Mouse (Mus musculus): Measurements from ENCODE around the gene Golt1a. TPM values are rescaled to one million over a fixed set of nuclear protein-coding genes. Genes with fewer than 3 reads are reported as not detected.

The Golt1a gene
- total and polyA plus RNA-seq, 3 experiments = not detected

- Histone ChIP-seq H3K27me3 (ENCODE audit: control insufficient read depth in 1 of 2, insufficient read depth in 2 of 2, low read length in 2 of 2) (no peaks in the 10 kb centered on the region), H3K9me3 (replicated peaks; ENCODE audit: insufficient read depth, low read length) (no peaks in the 10 kb centered on the region), H3K36me3 (ENCODE audit: control insufficient read depth in 1 of 2, insufficient read depth in 2 of 2, low read length in 2 of 2) (no peaks in the 10 kb centered on the region; a peak in 1 of 4 replicates), H3K27ac (ENCODE audit: control insufficient read depth, low read depth, low read length) (no peak overlapping the region), H3K9ac (ENCODE audit: control insufficient read depth, low read depth, low read length, poor library complexity, severe bottlenecking) (no peak overlapping the region), H3K79me2 (ENCODE audit: control insufficient read depth, insufficient read depth, low read length, poor library complexity) (no peaks in the 10 kb centered on the region), H3K4me3 (ENCODE audit: control insufficient read depth in 1 of 2, insufficient read depth in 1 of 2, low read depth in 2 of 2, low read length in 2 of 2) (no peak overlapping the region), H3K4me1 (ENCODE audit: control insufficient read depth in 1 of 2, insufficient read depth in 2 of 2, low read length in 2 of 2) (no peaks in the 10 kb centered on the region)
- TF ChIP-seq JUND (IDR thresholded peaks at IDR 0.05; ENCODE audit: low read depth, low read length) (no peak), ZMIZ1 (IDR thresholded peaks at IDR 0.05; ENCODE audit: low read depth, low read length) (no peak)
- no peak for DNase-seq (ENCODE audit: low read depth, low spot score)
Observed at GRCm38 (mm10) chr1:133298816-133299215, 10.8 kb upstream of the Golt1a start.

- peaks cover 0 to 2% of the 10 kb centered on the region in 2 experiments; a peak in 3 of 4 replicates for H3K4me1 ChIP-seq (ENCODE audit: control insufficient read depth in 1 of 2, insufficient read depth in 2 of 2, low read length in 2 of 2)
- DNase-seq (ENCODE audit: low read depth, low spot score) = no peak
- no peaks in the 10 kb centered on the region for H3K27me3 ChIP-seq (ENCODE audit: control insufficient read depth in 1 of 2, insufficient read depth in 2 of 2, low read length in 2 of 2)
- no peak overlapping the region for H3K27ac ChIP-seq (ENCODE audit: control insufficient read depth, low read depth, low read length)
- no peak overlapping the region for H3K9ac ChIP-seq (ENCODE audit: control insufficient read depth, low read depth, low read length, poor library complexity, severe bottlenecking)
- H3K4me3 ChIP-seq (ENCODE audit: control insufficient read depth in 1 of 2, insufficient read depth in 1 of 2, low read depth in 2 of 2, low read length in 2 of 2) = no peak overlapping the region
- no peaks in the 10 kb centered on the region for H3K79me2 ChIP-seq (ENCODE audit: control insufficient read depth, insufficient read depth, low read length, poor library complexity)
- H3K9me3 ChIP-seq (replicated peaks; ENCODE audit: insufficient read depth, low read length) = no peaks in the 10 kb centered on the region
- TF ChIP-seq ZC3H11A (IDR thresholded peaks at IDR 0.05; ENCODE audit: low read depth, low read length) (no peak), SIN3A (IDR thresholded peaks at IDR 0.05; ENCODE audit: low read length) (no peak), TBP (IDR thresholded peaks at IDR 0.05; ENCODE audit: low read depth, low read length) (no peak), UBTF (IDR thresholded peaks at IDR 0.05; ENCODE audit: borderline replicate concordance, insufficient read depth, low read depth, low read length) (no peak), MAX (IDR thresholded peaks at IDR 0.05; ENCODE audit: low read length) (no peak)
- H3K36me3 ChIP-seq (ENCODE audit: control insufficient read depth in 1 of 2, insufficient read depth in 2 of 2, low read length in 2 of 2) = no peaks in the 10 kb centered on the region; a peak in 1 of 4 replicates
Observed at GRCm38 (mm10) chr1:133302540-133302939, 7.1 kb upstream of the Golt1a start.

- Histone ChIP-seq H3K27ac (ENCODE audit: control insufficient read depth, low read depth, low read length) (no peak overlapping the region), H3K9me3 (replicated peaks; ENCODE audit: insufficient read depth, low read length) (no peaks in the 10 kb centered on the region), H3K36me3 (ENCODE audit: control insufficient read depth in 1 of 2, insufficient read depth in 2 of 2, low read length in 2 of 2) (no peaks in the 10 kb centered on the region; a peak in 1 of 4 replicates), H3K9ac (ENCODE audit: control insufficient read depth, low read depth, low read length, poor library complexity, severe bottlenecking) (peak overlapping the region; percentile 46; the same call in 1 of the 2 replicates), H3K27me3 (ENCODE audit: control insufficient read depth in 1 of 2, insufficient read depth in 2 of 2, low read length in 2 of 2) (no peaks in the 10 kb centered on the region), H3K4me1 (ENCODE audit: control insufficient read depth in 1 of 2, insufficient read depth in 2 of 2, low read length in 2 of 2) (peaks cover 3 to 8% of the 10 kb centered on the region in 2 experiments; a peak in 3 of 4 replicates), H3K4me3 (ENCODE audit: control insufficient read depth in 1 of 2, insufficient read depth in 1 of 2, low read depth in 2 of 2, low read length in 2 of 2) (peak overlapping the region in 1 of 2 experiments; percentile 30; a peak in 1 of 4 replicates), H3K79me2 (ENCODE audit: control insufficient read depth, insufficient read depth, low read length, poor library complexity) (no peaks in the 10 kb centered on the region)
- DNase-seq (ENCODE audit: low read depth, low spot score) = peak; percentile 80
- TF ChIP-seq MAZ (IDR thresholded peaks at IDR 0.05; ENCODE audit: low read depth, low read length) (0 out of 2 replicates have a peak, but pooled peaks have one; percentile 11), MYC (IDR thresholded peaks at IDR 0.05; ENCODE audit: low read depth, low read length) (no peak), MAX (IDR thresholded peaks at IDR 0.05; ENCODE audit: low read length) (0 out of 2 replicates have a peak, but pooled peaks have one; percentile 40), HCFC1 (IDR thresholded peaks at IDR 0.05; ENCODE audit: low read depth, low read length) (0 out of 2 replicates have a peak, but pooled peaks have one; percentile 21), RAD21 (IDR thresholded peaks at IDR 0.05; ENCODE audit: low read depth, low read length) (peak; percentile 56), MXI1 (IDR thresholded peaks at IDR 0.05; ENCODE audit: low read depth, low read length) (peak; percentile 44; the same call in 1 of the 2 replicates), ZNF384 (IDR thresholded peaks at IDR 0.05; ENCODE audit: low read depth, low read length) (no peak), USF1 (IDR thresholded peaks at IDR 0.05; ENCODE audit: low read depth, low read length) (no peak), CTCF (IDR thresholded peaks at IDR 0.05 in 2 of 3, conservative IDR thresholded peaks at IDR 0.05 in 1 of 3; ENCODE audit: control insufficient read depth in 1 of 3, insufficient read depth in 1 of 3, low read depth in 2 of 3, low read length in 3 of 3, poor library complexity in 1 of 3, severe bottlenecking in 1 of 3) (peak; percentile 84 to 94 (median 86)), E2F4 (IDR thresholded peaks at IDR 0.05; ENCODE audit: borderline replicate concordance, low read depth, low read length) (no peak), USF2 (IDR thresholded peaks at IDR 0.05; ENCODE audit: borderline replicate concordance in 1 of 2, insufficient read depth in 1 of 2, low read depth in 1 of 2, low read length in 2 of 2) (no peak), ZC3H11A (IDR thresholded peaks at IDR 0.05; ENCODE audit: low read depth, low read length) (peak; percentile 88), POLR2AphosphoS5 (IDR thresholded peaks at IDR 0.05; ENCODE audit: borderline replicate concordance, low read depth, low read length) (no peak), GATA1 (IDR thresholded peaks at IDR 0.05; ENCODE audit: low read depth, low read length) (no peak), SMC3 (IDR thresholded peaks at IDR 0.05; ENCODE audit: low read depth, low read length) (peak; percentile 93), CHD1 (IDR thresholded peaks at IDR 0.05; ENCODE audit: low read depth, low read length) (no peak)
Observed at GRCm38 (mm10) chr1:133306842-133307241, 2.8 kb upstream of the Golt1a start.

Measured in MEL (cell line).